Mouse (Mus musculus) mesoderm, embryonic 11.5 days (tissue): Measurements from ENCODE around the gene Zc3h7b.
"Not testable (repeated sequence)": the region's sequence is repeated elsewhere in the genome, so short reads cannot be mapped to it uniquely, and the experiment has no call there.

Source experiments
- DNase-seq: peaks from one replicate; pipeline ENCODE4 v3.0.0-alpha.2; 2012; ENCODE audit warnings: low read depth, low spot score

The Zc3h7b gene

DNA sequence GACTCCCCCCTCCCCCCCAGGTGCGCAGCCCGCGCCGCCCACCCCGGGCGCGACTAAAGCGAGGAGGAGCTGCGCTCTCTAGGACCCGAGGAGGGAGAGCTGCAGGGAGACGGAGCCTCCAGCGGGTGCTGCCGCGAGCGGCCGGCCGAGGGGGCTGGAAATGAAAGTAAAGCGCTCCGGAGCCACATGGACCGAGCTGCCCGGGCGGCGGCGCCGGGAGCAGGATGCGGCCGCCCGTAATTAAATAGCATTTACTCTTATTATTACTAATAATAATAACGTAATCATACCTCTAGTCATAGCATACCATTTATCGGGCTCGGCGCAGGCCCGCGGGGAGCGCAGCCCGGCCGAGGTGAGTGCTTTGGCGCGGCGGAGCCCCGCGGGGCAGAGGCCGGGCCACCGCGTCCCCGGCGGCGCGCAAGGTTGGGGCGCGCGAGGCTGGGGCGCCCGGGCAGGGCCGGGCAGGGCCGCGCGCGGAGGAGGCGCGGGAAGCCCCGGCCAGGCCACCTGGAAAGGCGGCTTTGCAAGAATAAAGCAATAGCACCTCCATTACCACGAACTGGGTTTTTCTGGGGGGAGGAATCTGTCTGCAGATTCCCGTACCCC lies at the start of gene Zc3h7b, which contains the start of gene Rangap1:
Gene Zc3h7b (plus strand): TSS at position 66 of the 609 bp plus-strand sequence.
Gene Rangap1 (minus strand): TSS at position 539 of the 609 bp plus-strand sequence.
- peak; percentile 75 for DNase-seq

DNA sequence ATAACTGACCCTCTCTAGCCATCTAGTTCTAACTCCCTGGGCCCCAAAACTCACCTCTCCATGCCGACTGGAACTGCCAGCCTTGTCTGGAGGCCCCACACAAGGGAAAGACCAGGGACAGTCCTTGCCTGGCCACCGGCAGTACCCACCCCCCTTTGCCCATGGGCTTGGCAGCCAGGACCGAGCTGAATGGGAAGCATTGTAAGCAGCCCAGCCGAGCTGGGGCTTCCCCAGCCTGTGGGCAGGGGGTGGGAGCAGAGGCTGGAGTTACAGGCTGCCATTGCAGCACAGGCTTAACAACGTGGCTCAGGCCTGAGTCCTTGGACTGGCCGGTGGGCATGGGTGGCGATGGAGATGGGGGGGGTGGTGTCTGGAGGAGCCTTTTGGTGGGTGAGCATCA lies 47.7 kb upstream of the Zc3h7b start, which contains the start of gene Chadl:
Gene Chadl (minus strand): TSS at position 113 of the 400 bp plus-strand sequence.
- no peak for DNase-seq

DNA sequence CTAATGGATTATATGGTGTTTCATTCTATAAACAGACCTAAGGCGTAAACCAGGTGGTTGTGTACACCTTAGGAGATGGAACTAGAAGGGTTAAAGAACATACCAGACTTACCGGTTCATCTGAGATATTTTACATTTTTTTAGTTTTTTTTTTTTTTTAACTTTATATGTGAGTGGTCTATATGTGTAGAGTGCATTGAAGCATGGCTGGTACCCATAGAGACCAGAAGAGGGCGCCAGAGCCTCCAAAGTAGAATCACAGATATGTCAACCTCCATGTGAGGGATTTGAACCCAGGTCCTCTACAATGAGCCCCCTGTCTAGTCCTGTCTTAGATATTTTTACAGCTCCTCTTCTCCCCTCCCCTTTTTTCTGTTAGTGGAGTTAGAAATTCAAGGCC lies 47.0 kb upstream of the Zc3h7b start:
- peak; percentile 51 for DNase-seq

DNA sequence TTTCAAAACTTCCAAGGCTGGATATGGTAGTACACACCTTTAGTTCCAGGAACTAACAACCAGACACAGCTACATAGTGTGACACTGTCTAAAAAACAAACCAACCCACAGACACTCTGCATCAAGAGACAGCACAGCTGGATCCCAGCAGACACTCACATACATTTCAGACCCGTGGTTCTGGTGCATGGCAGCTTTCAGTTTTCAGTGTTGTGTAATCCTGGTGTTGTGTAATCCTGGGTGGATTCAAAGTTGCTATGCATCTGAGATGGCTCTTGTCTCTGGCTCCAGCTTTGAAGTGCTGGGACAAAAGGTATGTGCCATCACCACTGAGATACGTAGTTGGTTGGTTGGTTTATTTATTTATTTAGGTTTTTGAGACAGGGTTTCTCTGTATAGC lies 46.3 kb upstream of the Zc3h7b start:
- no peak for DNase-seq

DNA sequence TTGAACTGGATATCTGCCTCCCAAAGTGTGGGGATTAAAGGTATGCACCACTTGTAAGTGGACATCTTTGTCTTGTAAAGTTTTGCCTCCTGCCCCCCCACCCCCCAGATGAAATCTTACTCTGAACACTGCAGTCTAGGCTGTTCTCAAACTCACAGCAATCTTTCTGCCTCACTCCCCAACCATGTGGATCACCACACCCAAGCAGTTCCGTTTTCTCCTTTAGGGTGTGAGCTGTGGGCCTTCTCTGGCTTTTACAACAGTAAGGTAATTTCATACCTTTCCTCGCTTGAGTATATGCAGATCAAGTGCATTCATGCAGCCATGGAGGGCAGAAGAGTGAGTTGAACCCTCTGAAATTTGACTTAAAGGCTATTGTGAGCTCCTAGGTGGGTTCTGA lies 44.7 kb upstream of the Zc3h7b start:
- no peak for DNase-seq

DNA sequence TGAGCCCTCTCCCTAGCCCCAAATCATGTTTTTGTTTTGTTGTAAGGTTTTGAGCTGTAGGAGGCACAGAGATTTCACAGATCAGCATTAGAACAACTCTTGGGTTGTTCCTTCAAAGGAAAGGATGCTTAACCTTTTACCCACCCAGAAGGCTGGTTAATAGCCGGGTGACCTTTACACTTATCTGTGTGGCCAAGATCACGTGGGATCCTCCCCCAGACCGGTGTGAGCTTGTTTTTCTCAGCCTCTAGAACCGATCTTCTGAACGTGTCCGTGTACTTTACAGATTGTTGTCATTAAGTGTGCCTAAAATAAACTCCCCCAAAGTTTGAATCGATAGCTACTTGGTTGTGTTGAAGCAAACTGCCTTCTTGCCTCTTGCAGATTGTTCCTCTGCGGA lies 44.3 kb upstream of the Zc3h7b start:
- DNase-seq = no peak

DNA sequence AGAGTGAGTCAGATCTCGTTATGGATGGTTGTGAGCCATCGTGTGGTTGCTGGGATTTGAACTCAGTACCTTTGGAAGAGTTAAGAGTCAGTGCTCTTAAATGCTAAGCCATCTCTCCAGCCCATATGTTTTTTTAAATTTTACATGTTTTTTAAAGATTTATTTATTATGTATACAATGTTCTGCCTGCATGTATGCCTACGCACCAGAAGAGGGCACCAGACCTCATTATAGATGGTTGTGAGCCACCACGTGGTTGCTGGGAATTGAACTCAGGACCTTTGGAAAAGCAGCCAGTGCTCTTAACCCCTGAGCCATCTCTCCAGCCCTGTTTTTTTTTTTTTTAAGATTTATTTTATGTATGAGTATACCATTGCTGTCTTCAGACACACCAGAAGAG lies 43.5 kb upstream of the Zc3h7b start:
- DNase-seq = not testable (repeated sequence)

DNA sequence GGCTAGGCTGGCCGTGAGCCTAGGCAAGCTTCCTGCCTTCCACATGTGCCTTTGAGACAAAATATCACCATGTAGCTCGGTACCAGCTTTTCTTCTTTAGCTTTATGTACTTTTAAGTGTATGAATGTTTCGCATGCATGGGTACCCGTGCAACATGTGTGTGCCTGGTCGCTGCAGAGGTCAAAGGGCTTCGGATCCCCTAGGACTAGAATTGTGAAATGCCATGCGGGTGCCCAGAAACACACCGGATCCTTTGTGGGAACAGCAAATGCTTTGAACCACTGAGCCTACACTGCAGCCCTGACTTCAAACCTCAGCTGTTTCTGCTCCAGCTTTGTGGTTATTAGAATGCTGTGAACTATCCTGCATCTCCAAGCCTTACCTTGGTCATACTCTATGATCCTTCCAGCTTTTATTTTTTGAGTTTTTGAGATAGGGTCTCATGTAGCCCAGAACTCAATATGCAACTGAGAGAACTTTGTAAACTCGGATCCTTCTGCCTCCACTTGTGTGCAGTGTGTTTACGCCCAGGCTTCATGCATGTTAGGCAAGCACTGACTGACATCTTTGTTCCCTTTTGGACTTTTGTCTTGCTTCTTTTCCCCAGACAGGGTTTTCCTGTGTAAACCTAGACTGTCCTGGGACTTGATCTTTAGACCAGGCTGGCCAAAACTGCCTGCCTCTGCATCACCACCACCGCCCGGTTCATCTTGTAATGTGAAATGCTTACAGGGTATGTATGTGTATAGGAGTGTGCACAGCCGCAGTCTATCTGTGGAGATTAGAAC lies 42.4 kb upstream of the Zc3h7b start:
- no peak for DNase-seq

DNA sequence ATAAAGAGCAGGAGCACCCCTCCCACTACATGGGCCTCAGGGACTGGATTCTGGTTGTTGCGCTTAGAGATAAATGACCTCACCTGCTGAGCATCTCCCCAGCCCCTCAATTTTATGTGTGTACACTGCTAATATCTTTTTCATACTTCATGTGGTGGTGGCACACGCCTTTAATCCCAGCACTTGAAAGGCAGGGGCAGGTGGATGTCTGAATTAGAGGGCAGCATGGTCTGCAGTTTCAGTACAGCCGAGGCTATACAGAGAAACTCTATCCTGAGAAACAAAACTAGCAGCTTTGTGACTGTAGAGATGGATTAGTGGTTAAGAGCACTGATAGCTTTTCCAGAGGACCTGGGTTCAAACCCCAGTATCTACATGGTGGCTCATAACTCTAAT lies 41.8 kb upstream of the Zc3h7b start:
- DNase-seq = no peak

DNA sequence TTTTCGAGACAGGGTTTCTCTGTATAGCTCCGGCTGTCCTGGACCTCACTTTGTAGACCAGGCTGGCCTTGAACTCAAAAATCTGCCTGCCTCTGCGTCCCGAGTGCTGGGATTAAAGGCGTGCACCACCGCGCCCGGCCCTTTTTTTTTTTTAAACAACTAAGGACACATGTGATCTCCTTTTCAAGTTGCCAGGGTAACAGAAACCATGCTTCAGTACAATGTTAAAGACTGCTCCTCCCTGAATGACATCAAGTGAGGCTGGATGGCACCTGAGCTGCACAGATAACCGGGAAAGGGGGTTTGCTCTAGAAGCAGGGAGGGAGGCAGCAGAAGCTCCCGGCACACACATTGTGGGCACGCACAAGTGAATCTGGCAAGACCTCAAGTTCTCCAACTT lies 35.9 kb upstream of the Zc3h7b start:
- no peak for DNase-seq

DNA sequence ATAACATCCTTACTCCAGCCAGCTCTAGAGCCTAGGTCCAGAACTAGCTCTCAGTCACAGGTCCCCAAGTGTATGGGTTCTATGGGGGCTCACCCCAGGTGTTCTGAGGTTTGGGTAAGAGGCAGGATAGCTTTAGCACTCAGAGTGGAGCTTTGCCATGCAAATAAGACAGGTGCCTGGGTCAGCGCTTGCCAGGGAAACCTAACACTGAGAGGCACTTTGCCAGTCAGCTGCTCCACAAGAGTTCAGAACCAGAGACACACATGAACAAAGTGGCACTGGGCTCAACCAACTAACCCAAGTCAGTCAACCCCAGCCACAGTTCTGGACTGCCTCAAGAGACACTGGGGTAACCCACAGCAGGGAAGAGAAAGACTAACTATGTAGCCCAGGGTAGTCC lies 35.2 kb upstream of the Zc3h7b start:
- no peak for DNase-seq

DNA sequence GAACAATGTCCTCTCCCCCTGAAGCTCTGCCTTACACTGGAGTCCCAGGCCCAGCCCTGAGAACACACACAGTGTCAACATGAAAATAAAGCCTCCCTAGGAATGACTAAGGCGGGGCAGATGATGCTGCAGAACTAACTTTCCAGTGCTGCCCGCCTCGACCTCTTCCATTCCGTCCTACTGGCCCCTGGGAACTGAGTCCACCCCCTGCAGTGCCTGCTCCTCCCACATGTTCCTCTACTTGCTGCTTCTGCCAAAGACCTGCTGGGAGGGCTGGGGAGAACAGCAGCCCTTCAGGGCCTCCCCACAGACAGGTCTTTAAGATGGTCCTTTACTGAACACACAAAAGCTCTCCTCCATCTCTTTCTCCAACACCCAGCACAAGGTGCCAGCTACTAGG lies 34.1 kb upstream of the Zc3h7b start:
- DNase-seq = no peak

DNA sequence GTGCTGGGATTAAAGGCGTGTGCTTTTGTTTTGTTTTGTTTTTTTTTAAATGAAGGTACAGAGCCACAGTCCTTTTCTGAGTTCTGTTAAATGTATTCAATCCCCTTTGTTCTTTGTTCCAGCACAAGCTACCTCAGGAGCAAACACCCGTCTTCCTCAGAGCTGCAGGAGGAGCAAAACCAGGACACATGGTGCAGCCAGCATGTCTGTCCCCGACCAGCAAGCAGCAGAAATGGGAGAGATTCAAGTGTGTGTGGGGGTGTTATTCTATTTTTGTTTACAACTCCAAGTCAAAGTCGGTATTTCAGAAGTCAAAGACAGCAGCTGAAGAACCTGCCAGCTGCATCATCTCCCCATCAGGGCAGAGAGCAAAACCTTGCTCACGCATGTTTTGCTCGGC lies 31.1 kb upstream of the Zc3h7b start:
- no peak for DNase-seq

DNA sequence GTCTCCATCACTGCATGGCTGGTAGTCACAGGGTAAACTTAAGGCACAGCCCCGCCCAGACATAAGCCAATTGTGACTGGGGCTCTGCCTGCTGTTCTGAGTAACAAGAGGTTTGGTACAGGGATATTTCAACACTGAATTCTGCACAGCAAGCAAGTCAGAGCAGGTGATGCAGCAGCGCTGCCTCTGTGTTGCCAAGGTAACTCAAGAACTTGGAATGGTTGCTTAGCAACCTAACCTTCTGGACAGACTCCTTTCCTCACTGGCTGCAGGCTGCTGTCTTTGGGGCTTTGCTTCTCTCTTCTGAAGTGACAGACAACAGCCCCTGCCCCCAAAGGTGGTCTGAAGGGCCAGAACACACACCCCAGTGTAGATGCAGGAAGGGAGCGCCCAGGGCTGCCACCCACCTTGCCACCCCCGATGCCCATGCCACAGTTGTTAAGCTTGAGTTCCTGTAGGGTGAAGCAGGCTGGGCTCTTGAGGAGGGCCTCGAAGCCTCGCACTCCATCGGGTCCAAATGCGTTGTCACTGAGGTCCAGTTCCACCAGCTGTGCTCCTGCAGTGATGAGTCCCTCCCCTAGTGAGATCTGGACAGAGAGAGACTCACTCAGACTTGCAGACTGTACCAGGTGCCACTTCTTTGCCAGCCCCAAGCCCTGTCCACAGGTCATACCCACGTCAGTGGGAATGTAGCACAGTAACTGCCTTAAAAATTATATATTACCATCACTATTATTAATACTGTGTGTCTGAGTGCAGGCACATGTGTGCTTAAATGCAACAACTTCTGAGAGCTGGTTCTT lies 26.3 kb upstream of the Zc3h7b start:
- no peak for DNase-seq

DNA sequence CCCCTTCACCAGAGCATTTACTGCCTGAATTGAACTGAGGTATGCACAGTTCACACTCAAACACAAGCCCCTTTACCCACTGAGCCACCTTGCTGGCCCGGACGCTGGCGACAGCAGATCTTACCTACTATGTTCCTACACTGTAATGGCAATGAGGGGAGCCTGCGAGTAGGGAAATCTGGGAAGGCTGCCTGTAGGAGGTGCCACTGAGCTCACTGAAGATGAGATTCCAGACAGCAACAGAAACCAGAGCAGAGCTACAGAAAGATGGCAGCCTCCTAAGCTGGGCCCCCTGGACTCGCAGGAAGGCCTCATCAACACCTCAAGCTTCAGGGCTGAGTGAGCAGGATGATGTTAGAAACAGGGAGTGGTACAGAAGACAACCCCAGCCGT lies 25.7 kb upstream of the Zc3h7b start:
- no peak for DNase-seq

DNA sequence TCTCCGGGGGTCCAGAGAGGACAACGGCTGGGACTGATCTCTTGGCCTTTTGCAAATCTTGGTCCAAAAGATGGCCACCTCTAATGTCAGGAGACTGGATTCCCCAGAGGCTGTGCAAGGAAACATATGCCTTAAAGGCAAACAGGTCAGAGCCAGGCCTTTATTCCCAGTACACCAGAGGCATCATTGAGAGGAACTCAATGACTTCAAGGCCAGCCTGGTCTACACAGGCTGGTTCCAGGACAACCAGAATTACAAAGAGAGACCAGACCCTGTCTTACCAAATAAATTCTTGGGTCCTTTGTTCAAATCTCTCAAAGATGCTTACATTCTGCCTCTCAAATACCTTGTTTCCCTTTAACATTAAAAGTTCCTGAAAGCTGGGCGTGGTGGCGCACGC lies 22.5 kb upstream of the Zc3h7b start:
- DNase-seq = no peak

DNA sequence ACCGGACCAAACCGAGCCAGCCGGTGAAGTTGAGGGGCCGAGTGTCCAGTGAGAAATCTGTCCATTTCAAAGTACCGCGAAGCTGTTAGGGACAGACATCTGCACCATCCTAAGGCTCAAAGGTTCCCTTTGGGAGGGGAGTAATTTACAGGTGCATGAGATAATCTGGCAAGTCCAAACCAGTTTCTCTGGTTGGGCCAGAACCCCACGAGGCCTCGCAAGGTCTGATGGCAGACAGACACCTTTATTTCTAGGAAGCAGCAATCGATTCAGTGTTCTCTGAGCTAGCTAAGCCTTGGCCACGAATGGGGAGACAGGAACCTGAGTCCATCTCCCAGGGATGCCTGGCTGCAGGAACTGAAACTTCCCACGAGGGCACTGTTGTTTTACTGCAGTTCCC lies 21.2 kb upstream of the Zc3h7b start:
- no peak for DNase-seq

DNA sequence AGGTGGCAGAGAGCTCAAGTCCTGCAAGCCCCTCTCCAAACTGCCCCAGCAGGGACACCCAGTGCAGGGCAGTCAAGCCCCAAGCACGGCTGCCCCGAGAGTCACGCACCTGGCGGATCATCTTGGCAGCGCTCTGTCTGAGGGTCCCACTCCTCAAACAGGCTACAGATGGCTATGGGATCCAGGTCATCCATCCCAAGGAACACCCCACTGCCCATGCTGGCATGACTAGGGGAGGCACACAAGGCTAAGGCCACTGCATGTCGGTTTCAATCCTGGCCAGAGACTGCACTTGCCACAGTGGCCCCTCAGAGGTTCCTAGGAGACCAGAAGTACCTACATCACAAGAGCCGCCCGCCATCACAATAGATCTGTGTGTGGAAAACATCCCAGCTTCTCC lies 18.9 kb upstream of the Zc3h7b start:
- DNase-seq = no peak

DNA sequence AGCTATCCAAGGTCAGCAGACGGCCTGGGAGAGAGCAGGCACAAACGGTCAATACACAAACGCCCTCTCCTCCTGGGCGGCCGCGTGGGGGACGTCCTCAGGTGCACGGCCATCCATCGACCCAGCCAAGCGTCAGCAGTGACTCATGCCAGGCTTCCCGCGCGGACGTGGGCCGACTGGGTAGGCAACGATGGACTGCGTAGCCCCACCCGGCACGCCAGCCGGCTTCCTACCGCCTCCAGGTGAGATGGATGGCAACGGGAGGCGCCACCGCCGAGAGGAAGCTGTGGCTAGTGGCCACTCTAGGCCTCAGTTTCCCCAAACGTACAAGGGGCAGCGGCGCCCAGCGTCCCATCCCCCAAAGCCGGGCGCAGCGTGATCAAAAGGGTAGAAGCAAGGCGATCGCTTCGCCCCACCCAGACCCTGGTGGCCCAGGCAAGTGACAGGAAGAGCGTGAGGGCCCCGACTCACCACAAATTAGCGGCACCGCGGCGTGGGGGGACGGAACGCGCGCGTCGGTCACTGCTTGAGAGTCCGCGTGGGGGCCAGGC lies 15.5 kb upstream of the Zc3h7b start:
- no peak for DNase-seq

DNA sequence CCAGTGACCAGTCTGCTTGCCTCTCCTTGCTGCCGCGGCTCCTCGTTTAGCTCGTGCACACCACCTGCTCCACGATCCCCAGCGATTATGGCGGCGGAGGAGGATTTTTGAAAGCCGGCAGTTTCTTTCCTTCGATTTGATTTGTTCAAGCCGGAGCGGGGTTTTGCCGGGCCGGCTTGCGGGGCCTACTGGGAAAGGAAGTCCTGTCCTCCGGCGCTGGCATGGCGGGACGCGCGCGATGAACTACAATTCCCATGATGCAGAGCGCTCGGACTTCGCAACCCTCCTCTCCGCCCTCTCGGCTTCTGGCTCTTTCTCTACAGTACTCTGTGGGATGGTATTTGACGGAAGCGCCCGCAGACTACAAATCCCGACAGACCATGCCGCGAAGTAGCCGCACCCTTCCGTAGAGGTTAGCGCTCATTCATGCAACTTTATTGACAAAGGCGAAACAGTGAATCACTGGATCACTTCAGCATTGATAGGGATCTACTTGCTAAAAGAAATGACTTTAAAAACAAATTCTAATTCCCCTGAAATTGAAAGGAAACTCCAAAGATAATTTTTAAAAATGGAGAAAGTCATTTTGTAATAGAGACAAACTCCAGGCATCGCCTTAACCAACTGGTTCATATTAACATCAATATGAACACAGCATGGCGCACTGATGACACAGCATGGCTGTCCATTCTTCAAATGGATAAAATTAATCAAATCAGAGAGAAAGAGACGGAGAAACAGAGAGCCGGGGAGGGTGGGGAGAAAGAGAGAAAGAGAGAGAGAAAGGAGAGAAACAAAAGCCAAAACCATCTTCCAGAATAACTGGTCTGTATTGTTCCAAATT lies 14.8 kb upstream of the Zc3h7b start:
- peak; percentile 98 for DNase-seq

DNA sequence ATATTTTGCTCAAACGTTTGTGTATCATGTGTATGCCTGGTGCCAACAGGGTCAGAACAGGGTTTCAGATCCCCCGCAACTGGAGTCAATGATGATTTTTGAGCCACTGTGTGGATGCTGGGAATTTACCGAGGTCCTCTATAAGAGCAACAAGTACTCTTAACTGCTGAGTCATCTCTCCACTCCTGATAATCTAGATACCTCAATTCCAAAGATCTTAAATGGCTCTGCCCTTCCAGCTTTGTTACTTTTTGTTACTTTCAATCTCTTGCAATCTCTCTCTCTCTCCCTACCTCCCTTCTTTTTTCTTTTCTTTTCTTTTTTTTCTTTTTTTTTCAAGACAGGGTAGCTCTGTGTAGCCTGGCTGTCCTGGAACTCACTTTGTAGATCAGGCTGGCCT lies 9.8 kb upstream of the Zc3h7b start:
- DNase-seq = no peak
